Mouse (Mus musculus): ENCODE results near the gene March1.

DNA sequence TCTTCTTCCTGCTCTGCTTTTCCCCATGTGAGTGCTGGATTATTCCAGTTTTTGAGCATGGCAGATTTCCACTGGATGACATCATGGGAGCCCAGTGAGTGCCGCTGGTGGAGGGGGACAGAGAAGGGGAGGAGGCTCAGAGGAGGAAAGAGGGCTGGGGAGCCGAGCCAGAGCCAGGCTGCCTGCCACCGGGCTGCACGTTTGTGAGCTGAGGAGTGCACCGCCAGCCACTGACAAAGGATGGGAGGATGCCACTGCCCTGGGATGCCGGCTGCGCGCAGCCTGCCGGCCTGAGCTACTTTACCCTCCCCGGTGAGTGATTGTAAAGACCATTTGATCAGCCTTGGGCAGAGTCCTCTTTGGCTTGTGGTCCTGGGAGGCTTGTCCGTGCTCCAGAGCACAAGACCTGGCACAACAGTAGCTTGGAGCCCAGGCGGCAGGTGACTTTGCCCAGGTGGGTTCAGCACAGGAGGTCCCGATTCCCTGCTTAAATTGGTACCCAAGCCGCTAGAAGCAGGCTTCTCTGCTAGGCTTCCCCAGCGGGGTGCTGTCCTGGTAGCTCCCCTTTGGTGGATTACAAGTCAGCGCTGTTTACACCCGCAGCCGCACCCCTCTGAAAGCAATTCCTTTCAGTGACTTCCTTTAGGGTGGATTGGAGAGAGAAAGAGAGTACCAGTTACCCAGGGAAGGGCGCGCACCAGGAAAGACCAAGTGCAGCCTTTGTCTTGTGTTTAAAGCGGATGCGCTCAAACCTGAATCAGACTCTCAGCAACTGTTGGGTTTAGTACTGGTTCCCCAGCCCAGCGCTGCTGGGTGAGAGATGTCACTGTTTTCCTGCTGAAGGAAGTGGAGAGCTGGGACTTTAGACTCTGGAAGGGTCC is at the start of gene March1:
- no peak for TF ChIP-seq CTCF (IDR thresholded peaks at IDR 0.05; ENCODE audit: borderline replicate concordance, insufficient read depth, low read depth, low read length)
- TF ChIP-seq POLR2A (IDR thresholded peaks at IDR 0.05; ENCODE audit: borderline replicate concordance, insufficient read depth, low read length), result no peak

All from cerebellum, adult 2 months (tissue).